Mouse (Mus musculus): ENCODE results near the gene Stac3. TPM values are rescaled to one million over a fixed set of nuclear protein-coding genes. Genes with fewer than 3 reads are reported as not detected.

Gene Stac3
- total and polyA plus RNA-seq, 3 experiments, result 0.21 to 1.2 (median 0.86) TPM

DNA sequence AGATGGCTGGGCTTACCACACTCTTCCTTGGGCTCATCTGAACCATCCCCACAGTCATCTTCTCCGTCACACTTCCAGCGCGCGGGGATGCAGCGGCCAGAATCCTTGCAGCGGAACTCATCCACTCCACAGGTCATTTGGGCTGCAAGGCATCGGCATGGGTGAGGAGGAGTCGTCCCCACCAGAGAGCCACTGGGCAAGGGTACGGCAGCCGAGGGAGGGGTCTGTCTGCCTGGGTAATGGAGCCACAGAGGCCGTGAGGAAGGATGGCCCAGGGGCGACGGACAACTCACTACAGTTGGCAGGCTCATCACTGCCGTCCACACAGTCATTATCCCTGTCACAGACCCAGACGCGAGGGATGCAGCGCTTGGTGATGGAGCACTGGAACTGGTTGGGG, 48.4 kb downstream of the Stac3 start:
- 87% methylated on average over 17 of the region's 17 CpGs for WGBS
- TF ChIP-seq CTCF (IDR thresholded peaks at IDR 0.05), result no peak
- no peak for TF ChIP-seq EP300 (IDR thresholded peaks at IDR 0.05; ENCODE audit: insufficient read depth, low read depth, low read length)
- TF ChIP-seq POLR2A (IDR thresholded peaks at IDR 0.05; ENCODE audit: insufficient read depth, low read depth, low read length), result no peak
- Histone ChIP-seq H3K4me3 (no peak overlapping the region), H3K36me3 (ENCODE audit: control insufficient read depth, insufficient read depth, low read length) (no peaks in the 10 kb centered on the region), H3K9ac (ENCODE audit: low read depth, low read length) (no peak overlapping the region), H3K79me2 (replicated peaks; ENCODE audit: control insufficient read depth, insufficient read depth, low read length) (no peaks in the 10 kb centered on the region), H3K27me3 (ENCODE audit: control insufficient read depth, insufficient read depth, low read length) (no peaks in the 10 kb centered on the region), H3K4me1 (ENCODE audit: control insufficient read depth, insufficient read depth, low read length) (no peaks in the 10 kb centered on the region), H3K27ac (no peak overlapping the region)
- no peak for DNase-seq
- intact Hi-C loops (cut with DNase I), result no loop called here

DNA sequence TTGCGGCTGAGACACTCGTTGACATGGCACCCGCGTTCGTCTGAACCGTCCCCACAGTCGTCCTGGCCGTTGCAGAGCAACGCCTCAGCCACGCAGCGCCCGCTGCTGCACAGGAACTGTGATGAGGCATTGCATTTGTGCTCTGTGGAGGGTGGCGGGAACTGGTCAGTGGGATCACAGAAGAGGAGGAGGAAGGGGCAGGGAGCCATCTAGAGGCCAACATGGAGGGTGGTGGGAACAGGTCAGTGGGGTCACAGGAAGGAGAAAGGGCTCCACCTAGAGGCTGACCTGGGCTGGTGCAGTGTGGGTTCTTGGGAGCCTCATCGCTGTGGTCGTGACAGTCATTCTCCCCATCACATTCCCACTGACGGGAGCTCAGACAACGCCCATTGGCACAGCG, 54.2 kb downstream of the Stac3 start:
- Histone ChIP-seq H3K27me3 (ENCODE audit: control insufficient read depth, insufficient read depth, low read length) (no peaks in the 10 kb centered on the region), H3K79me2 (replicated peaks; ENCODE audit: control insufficient read depth, insufficient read depth, low read length) (no peaks in the 10 kb centered on the region), H3K36me3 (ENCODE audit: control insufficient read depth, insufficient read depth, low read length) (no peaks in the 10 kb centered on the region), H3K27ac (no peak overlapping the region), H3K4me1 (ENCODE audit: control insufficient read depth, insufficient read depth, low read length) (no peaks in the 10 kb centered on the region), H3K9ac (ENCODE audit: low read depth, low read length) (no peak overlapping the region), H3K4me3 (no peak overlapping the region)
- intact Hi-C loops (cut with DNase I), result no loop called here
- no peak for DNase-seq
- no peak for TF ChIP-seq EP300 (IDR thresholded peaks at IDR 0.05; ENCODE audit: insufficient read depth, low read depth, low read length)
- TF ChIP-seq CTCF (IDR thresholded peaks at IDR 0.05), result peak; percentile 56
- TF ChIP-seq POLR2A (IDR thresholded peaks at IDR 0.05; ENCODE audit: insufficient read depth, low read depth, low read length), result no peak
- 75% methylated on average over 18 of the region's 18 CpGs for WGBS

DNA sequence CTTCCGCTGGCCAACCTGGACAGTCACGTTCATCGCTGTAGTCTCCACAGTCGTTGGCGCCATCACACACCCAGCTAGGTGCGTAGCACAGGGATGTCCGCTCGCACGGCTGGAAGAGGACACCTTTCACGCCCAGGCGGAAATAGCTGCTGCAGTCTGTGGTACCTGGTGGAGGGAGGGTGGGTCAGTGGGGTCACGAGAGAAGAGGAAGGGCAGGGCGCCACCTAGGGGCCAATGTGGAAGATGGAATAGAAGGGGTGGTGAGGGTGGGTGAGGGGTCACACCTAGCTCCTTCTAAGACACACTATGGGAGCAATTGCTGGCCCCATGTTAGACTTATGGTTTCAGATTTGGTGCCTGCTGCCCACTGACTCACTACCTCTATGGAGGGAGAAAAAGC, 55.9 kb downstream of the Stac3 start:
- H3K79me2 ChIP-seq (replicated peaks; ENCODE audit: control insufficient read depth, insufficient read depth, low read length), result no peaks in the 10 kb centered on the region
- no peaks in the 10 kb centered on the region for H3K4me1 ChIP-seq (ENCODE audit: control insufficient read depth, insufficient read depth, low read length)
- WGBS, result 88% methylated on average over 13 of the region's 13 CpGs
- H3K27ac ChIP-seq, result no peak overlapping the region
- no peak overlapping the region for H3K4me3 ChIP-seq
- H3K36me3 ChIP-seq (ENCODE audit: control insufficient read depth, insufficient read depth, low read length), result no peaks in the 10 kb centered on the region
- intact Hi-C loops (cut with DNase I), result no loop called here
- no peak for DNase-seq
- TF ChIP-seq CTCF (IDR thresholded peaks at IDR 0.05) (peak; percentile 29), EP300 (IDR thresholded peaks at IDR 0.05; ENCODE audit: insufficient read depth, low read depth, low read length) (no peak)
- no peaks in the 10 kb centered on the region for H3K27me3 ChIP-seq (ENCODE audit: control insufficient read depth, insufficient read depth, low read length)
- no peak overlapping the region for H3K9ac ChIP-seq (ENCODE audit: low read depth, low read length)

Other genes with a start within 250 kb of the Stac3 start
- under 1 TPM; 0.34 to 0.45 TPM for gene Kif5a, start 238.3 kb upstream of the Stac3 start, total RNA-seq (2021)
- 1.3 and 2.2 TPM in 2 replicates for gene Kif5a, start 238.3 kb upstream of the Stac3 start, polyA plus RNA-seq (2012; rRNA removed)
- gene Dctn2, start 235.3 kb upstream of the Stac3 start, total RNA-seq (2021), result 100 to 1,000 TPM; 123 to 135 TPM
- gene Dctn2, start 235.3 kb upstream of the Stac3 start, polyA plus RNA-seq (2012; rRNA removed), result 139 and 167 TPM in 2 replicates
- 10 to 100 TPM; 19.2 to 20.4 TPM for gene Mbd6, start 212.7 kb upstream of the Stac3 start, total RNA-seq (2021)
- 15.8 and 22.3 TPM in 2 replicates for gene Mbd6, start 212.7 kb upstream of the Stac3 start, polyA plus RNA-seq (2012; rRNA removed)
- 10 to 100 TPM; 42.6 to 47.7 TPM for gene Mars, start 189.9 kb upstream of the Stac3 start, total RNA-seq (2021)
- gene Mars, start 189.9 kb upstream of the Stac3 start, polyA plus RNA-seq (2012; rRNA removed), result 36.6 and 51.3 TPM in 2 replicates
- gene Arhgap9, start 179.7 kb upstream of the Stac3 start, total RNA-seq (2021), result 1 to 10 TPM; 2.3 to 2.4 TPM
- gene Arhgap9, start 179.7 kb upstream of the Stac3 start, polyA plus RNA-seq (2012; rRNA removed), result 2.5 and 4.8 TPM in 2 replicates
- gene Gli1, start 159.7 kb upstream of the Stac3 start, total RNA-seq (2021), result under 1 TPM; 0.91 to 0.96 TPM
- gene Gli1, start 159.7 kb upstream of the Stac3 start, polyA plus RNA-seq (2012; rRNA removed), result 2.4 and 3.2 TPM in 2 replicates
- gene Inhbe, start 147.3 kb upstream of the Stac3 start, total RNA-seq (2021), result not detected
- not detected in 2 replicates for gene Inhbe, start 147.3 kb upstream of the Stac3 start, polyA plus RNA-seq (2012; rRNA removed)
- not detected for gene Inhbc, start 131.3 kb upstream of the Stac3 start, total RNA-seq (2021)
- gene Inhbc, start 131.3 kb upstream of the Stac3 start, polyA plus RNA-seq (2012; rRNA removed), result 0.18 TPM in 1 of 2 replicates, not detected in the other
- gene R3hdm2, start 121.4 kb upstream of the Stac3 start, total RNA-seq (2021), result 100 to 1,000 TPM; 151 to 171 TPM
- gene R3hdm2, start 121.4 kb upstream of the Stac3 start, polyA plus RNA-seq (2012; rRNA removed), result 120 and 154 TPM in 2 replicates
- gene Ndufa4l2, start 13.3 kb downstream of the Stac3 start, total RNA-seq (2021), result 10 to 100 TPM; 20.1 to 27.9 TPM
- gene Ndufa4l2, start 13.3 kb downstream of the Stac3 start, polyA plus RNA-seq (2012; rRNA removed), result 45.1 and 64.4 TPM in 2 replicates
- 10 to 100 TPM; 42.6 to 43.4 TPM for gene Shmt2, start 20.8 kb downstream of the Stac3 start, total RNA-seq (2021)
- gene Shmt2, start 20.8 kb downstream of the Stac3 start, polyA plus RNA-seq (2012; rRNA removed), result 60.9 and 67.0 TPM in 2 replicates
- under 1 TPM; 0.34 to 0.68 TPM for gene Nxph4, start 32.9 kb downstream of the Stac3 start, total RNA-seq (2021)
- gene Nxph4, start 32.9 kb downstream of the Stac3 start, polyA plus RNA-seq (2012; rRNA removed), result 0.39 and 0.41 TPM in 2 replicates
- gene Lrp1, start 119.5 kb downstream of the Stac3 start, total RNA-seq (2021), result 10 to 100 TPM; 74.0 to 79.5 TPM
- gene Lrp1, start 119.5 kb downstream of the Stac3 start, polyA plus RNA-seq (2012; rRNA removed), result 74.1 and 83.7 TPM in 2 replicates
- gene Stat6, start 141.3 kb downstream of the Stac3 start, total RNA-seq (2021), result 10 to 100 TPM; 43.7 to 43.9 TPM
- 49.5 and 61.7 TPM in 2 replicates for gene Stat6, start 141.3 kb downstream of the Stac3 start, polyA plus RNA-seq (2012; rRNA removed)
- 1 to 10 TPM; 3.7 to 4.2 TPM for gene Nemp1, start 165.2 kb downstream of the Stac3 start, total RNA-seq (2021)
- gene Nemp1, start 165.2 kb downstream of the Stac3 start, polyA plus RNA-seq (2012; rRNA removed), result 2.2 and 4.0 TPM in 2 replicates
- 1 to 10 TPM; 5.0 to 6.3 TPM for gene Nab2, start 166.9 kb downstream of the Stac3 start, total RNA-seq (2021)
- gene Nab2, start 166.9 kb downstream of the Stac3 start, polyA plus RNA-seq (2012; rRNA removed), result 10.0 and 11.2 TPM in 2 replicates
- gene Myo1a, start 203.5 kb downstream of the Stac3 start, total RNA-seq (2021), result under 1 TPM in 1 of 2 experiments, not detected in 1; 0.08 TPM
- 0.04 and 0.12 TPM in 2 replicates for gene Myo1a, start 203.5 kb downstream of the Stac3 start, polyA plus RNA-seq (2012; rRNA removed)
- not detected for gene Tac2, start 222.8 kb downstream of the Stac3 start, total RNA-seq (2021)
- gene Tac2, start 222.8 kb downstream of the Stac3 start, polyA plus RNA-seq (2012; rRNA removed), result not detected in 2 replicates
- gene Zbtb39, start 237.9 kb downstream of the Stac3 start, total RNA-seq (2021), result 1 to 10 TPM; 7.7 to 7.8 TPM
- gene Zbtb39, start 237.9 kb downstream of the Stac3 start, polyA plus RNA-seq (2012; rRNA removed), result 4.3 and 6.3 TPM in 2 replicates